Mouse (Mus musculus) heart, adult 11 months (tissue): ENCODE results near the gene Arl16.

ENCODE experiments used
- DNase-seq: peaks from one replicate; pipeline ENCODE4 v3.0.0; 2022

The Arl16 gene

GRCm38 (mm10) chr11:120445475-120445874 lies 21.9 kb downstream of the Arl16 start:
- no peak for DNase-seq

- DNase-seq, result no peak
These were observed 23.3 kb downstream of the Arl16 start for GRCm38 (mm10) chr11:120444106-120444505.

GRCm38 (mm10) chr11:120442765-120443280 lies 24.6 kb downstream of the Arl16 start:
- peak; percentile 87 for DNase-seq

DNA sequence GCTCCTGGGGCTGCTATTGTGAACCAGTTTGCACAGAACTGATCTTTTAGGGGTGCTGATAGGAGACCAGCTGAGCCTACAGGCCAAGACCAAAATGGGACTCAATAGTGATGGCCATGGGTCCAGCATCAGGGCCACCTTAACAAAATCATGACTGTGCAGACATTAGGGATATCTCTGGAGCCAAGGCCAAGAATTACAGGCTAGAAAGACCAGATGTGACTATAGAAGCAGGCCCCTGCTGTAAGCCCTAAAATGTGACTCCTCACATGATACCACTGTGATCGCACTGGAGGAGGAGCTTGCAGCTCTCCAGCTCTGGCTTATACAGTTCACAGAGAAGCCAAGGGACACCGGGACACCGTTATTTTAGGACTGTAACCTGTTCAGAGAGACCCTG lies 25.1 kb downstream of the Arl16 start, which contains the start of gene Tspan10:
Gene Tspan10 (plus strand): TSS at position 301 of the 400 bp plus-strand sequence.
- no peak for DNase-seq

DNA sequence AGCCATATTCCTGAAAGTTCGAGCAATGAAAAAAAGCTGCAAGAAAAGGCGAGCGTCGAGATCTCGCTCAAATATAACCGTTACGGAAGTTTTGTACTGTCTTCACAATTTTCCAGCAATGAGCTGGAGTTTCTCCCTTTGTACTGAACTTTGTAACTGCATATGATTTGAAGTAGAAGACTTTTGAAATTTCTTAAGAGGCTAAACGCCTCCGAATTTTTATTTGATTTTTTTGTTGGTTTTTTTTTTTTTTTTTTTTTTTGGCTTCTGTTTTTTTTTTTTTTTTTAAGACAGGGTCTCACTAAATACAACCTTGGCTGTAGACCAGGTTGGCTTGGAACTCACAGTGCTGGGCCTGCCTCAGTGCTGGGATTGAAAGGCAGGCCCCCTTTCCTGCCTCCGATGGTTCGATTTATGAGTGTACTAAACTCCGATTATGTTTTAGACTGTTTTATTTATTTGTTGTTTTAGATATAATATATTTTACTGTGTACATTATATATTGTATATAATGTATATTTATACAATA lies 29.5 kb downstream of the Arl16 start:
- no peak for DNase-seq

DNA sequence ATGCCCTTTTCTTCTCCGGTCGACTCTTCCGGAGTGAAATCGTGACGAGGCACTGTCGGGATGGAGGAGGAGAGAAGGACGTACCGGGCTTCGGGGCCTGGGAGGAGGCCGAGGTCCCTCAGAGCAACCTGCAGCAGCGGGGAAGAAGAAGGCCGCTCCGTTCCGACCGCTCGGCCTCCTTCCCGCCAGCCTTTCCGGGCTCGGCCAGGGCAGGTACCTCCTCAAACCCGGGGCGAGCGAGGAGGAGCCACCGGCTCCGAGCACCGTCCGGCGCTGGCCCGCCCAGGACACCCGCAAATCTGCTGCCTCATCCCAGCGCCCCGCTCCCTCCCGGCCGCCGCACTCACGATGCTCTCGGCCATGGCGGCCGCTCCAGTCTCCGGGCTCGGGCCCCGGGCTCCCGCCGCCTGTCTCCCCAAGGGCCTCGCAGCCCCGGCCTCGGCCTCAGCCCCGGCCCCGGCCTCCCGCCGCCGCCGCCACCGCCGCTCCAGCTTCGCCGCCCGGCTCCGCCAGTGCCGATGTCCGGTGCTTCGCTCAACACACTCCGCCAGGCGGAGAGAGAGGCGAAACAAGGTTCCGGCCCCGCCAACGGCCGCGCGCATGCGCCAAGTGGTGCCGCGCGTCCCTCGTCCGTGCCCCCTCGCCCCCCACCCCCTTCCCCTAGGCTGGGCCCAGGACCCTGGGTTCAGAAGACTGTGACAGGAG lies 30.1 kb downstream of the Arl16 start, which contains the start of gene Nploc4:
Gene Nploc4 (minus strand): TSS at position 557 of the 705 bp plus-strand sequence.
- peak; percentile 99 for DNase-seq

DNA sequence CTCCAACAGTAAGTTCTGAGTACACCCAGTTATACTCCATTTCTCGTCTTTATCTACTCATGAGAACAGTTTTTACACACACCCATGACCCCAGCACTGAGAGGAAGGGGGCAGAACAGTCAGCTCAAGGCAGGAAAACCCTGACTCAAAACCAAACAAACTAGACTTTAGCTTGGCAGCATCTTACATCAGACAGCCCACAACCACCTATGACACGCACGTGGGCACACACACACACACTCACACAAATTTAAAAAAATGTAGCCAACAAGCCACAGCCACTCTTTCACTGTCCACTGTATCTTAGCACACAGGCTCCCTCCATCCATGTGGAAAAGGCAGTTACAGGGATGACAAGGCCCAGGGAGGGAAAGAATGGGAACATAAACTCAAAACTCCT lies 40.7 kb downstream of the Arl16 start:
- no peak for DNase-seq

DNA sequence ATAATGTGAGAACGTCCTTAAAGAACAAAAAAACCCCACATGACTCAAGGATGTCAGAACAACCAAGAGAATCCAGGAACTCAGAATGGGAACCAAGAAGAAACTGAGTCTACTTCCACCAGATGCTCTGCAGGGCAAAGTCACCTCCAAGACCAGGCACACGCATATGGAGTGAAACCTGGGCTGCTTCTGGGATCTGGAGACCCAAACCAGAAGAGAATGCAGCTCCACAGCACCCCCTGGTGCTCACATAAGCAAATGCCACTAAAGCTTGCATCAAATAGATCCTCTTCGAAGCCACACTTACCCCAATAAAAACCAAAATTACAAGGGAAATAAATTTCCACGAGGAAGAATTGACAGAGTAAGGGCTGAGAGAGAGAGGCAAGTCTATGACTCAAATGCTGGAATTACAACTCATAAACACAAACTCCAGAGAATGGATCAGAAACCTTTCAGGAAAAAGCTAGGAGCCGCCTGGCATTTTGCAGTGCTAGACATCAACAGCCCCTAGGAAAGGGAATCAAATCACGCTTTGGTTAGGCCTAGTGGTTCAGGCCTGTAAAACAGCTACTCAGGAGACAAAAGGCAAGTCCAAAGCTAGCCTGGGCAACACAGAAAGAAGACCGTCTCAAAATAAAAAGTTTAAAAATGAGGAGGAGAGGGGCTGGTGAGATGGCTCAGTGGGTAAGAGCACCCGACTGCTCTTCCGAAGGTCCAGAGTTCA lies 43.7 kb downstream of the Arl16 start:
- no peak for DNase-seq

DNA sequence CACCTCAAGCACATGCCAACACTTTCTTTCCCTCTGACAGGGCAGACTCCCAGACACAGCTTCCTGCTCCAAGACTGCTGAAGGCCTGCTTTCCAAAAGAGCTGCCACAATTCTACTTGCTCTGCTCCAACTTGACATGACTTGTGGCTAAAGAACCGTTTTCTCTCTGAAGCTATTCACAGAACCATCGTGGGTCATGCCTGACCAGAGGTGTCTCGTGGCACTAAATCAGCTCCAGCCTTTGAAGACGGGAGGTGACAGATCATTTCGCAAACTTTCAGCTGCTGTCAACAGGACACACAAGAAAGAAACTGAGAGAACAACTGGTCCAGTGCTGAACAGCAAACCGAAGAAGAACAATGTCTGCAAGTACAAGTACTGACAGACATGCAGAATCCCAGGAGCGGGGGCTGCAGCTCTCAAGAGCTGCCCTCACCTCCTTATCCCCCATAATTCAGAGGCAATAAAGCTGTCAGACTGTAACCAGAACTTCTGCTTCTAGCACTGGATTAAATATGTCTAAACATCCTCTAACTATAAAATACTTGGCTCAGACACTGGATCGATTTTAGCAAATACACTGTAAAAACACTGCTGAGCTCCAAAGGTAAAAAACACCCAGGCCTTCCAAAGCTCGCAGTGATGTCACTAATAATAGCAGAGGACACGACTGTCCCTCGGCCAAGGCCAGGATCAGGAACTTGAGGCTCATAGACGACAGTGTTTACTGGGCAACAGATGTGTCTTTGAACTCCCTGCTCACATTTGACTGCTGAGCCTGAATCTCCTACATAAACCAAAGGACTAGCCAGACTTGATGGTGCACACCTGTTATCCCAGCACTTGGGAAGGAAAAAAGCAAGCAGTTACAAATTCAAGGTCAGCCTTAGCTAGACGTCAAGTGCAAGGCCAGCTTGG lies 44.5 kb downstream of the Arl16 start:
- no peak for DNase-seq

DNA sequence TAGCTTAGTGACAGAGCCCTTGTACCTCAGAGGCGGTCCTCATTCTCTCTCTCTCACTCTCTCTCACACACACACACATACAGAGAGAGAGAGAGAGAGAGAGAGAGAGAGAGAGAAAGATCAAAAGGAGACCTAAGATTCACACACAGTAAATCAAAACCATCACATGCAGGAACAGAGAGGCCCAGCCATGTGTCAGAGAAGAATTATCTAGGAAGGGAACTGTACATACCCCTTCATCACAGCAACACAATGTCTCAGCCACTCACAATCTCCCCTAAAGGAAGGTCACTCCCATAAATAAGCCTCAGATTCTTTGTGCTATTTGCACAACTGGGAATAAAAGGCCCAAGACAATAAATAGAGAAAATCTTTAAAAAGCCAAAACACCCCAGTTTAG lies 48.8 kb downstream of the Arl16 start:
- no peak for DNase-seq

GRCm38 (mm10) chr11:120417852-120418251 lies 49.6 kb downstream of the Arl16 start:
- no peak for DNase-seq
